9 mouse cellular contexts compared by ENCODE assay signal in the genomic region with DNA sequence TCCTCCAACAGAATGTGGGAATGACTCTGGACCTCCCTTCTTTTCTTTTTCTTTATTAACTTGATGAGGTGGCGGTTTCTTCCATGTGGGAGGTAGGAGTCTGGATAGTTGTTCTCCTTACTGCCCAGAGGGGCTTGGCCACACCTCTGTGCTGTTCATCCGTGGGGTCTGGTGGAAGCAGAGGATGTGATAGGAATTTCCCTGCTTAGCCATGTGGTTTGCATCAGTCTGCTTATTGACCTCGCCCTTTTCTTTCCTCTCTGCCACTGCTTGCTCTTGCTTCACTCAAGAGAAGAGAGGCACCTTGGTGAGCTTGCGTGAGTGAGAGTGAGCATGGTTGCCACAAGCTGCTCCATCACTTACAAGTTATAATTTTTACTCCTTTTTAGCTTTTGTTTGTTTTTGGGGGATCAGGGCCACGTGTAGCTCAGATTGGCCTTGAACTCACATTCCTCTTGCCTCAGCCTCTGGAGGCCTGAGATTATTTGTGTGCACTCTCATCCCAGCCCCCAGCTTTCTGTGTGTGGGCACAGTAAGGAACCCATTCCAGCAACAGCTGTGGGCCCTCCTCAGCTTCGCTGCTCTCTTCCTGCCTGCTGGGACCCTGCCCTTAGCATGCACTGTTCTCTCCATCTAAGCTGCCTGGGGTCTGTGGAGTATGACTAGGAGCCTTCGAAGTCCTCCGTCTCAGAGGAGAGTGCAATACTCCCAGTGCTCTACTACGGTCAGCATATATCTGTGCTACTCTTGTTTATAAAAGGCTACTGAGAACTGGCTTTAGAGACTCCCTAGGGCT. TPM values are rescaled to one million over a fixed set of nuclear protein-coding genes. Genes with fewer than 3 reads are reported as not detected.
A peak's percentile ranks its signal among the peaks of the same experiment; 100 is the strongest.
DNase-seq lines count a peak whose midpoint lies in the region; ATAC-seq and TF ChIP-seq lines count a peak whose summit lies in the region.
"Had no signal": no experiment of that assay in that cellular context is flagged by ENCODE, and none has a peak within 500 bp of the region (broad histone marks: within the 10 kb centered on the region; RNA-seq: fewer than 3 reads in every experiment).

No protein-coding gene starts in this region.

- H3K4me2 ChIP-seq in lung, embryonic 16.5 days (ENCODE audit: low read depth, low read length) = no peak overlapping the region
- H3K4me2 ChIP-seq in hindbrain, embryonic 15.5 days = no peak overlapping the region
- H3K4me2 ChIP-seq in stomach, postnatal 0 days (replicated peaks; ENCODE audit: low read depth) = no peak overlapping the region

- no peak for TF ChIP-seq EP300 in stomach, postnatal 0 days (optimal IDR thresholded peaks at IDR 0.05)

- H3K9me3 ChIP-seq in lung, embryonic 16.5 days (ENCODE audit: control insufficient read depth, low read length) = no peaks in the 10 kb centered on the region
- no peaks in the 10 kb centered on the region for H3K9me3 ChIP-seq in hindbrain, embryonic 15.5 days
- no peaks in the 10 kb centered on the region for H3K9me3 ChIP-seq in stomach, postnatal 0 days (ENCODE audit: control insufficient read depth, low read length)

- H3K36me3 ChIP-seq in lung, embryonic 16.5 days (ENCODE audit: control insufficient read depth, insufficient read depth, low read length) = no peaks in the 10 kb centered on the region
- no peaks in the 10 kb centered on the region for H3K36me3 ChIP-seq in hindbrain, embryonic 15.5 days
- H3K36me3 ChIP-seq in stomach, postnatal 0 days (ENCODE audit: control insufficient read depth, insufficient read depth, low read length) = no peaks in the 10 kb centered on the region

- DNase-seq in frontal cortex, postnatal 36 days (ENCODE audit: low spot score in 2 of 2) = no peak
- no peak for DNase-seq in lung, postnatal 14 days
- DNase-seq in stomach, postnatal 0 days (ENCODE audit: low spot score) = no peak
- no peak for DNase-seq in urinary bladder, adult 2 months (ENCODE audit: low spot score)
- DNase-seq in cerebellum, adult 9-11 months = no peak

- H3K27me3 ChIP-seq in lung, embryonic 16.5 days (ENCODE audit: control insufficient read depth, insufficient read depth, low read depth, low read length) = no peaks in the 10 kb centered on the region
- no peaks in the 10 kb centered on the region for H3K27me3 ChIP-seq in hindbrain, embryonic 15.5 days
- H3K27me3 ChIP-seq in stomach, postnatal 0 days (ENCODE audit: control insufficient read depth, insufficient read depth, low read length) = no peaks in the 10 kb centered on the region

- WGBS in lung, embryonic 16.5 days = 49% methylated on average over 9 of the region's 9 CpGs
- WGBS in hindbrain, embryonic 15.5 days = 61% methylated on average over 9 of the region's 9 CpGs
- WGBS in stomach, postnatal 0 days = 40% methylated on average over 9 of the region's 9 CpGs

- no peak overlapping the region for H3K4me3 ChIP-seq in lung, embryonic 16.5 days (ENCODE audit: low read length)
- no peak overlapping the region for H3K4me3 ChIP-seq in hindbrain, embryonic 15.5 days
- H3K4me3 ChIP-seq in stomach, postnatal 0 days (ENCODE audit: low read depth, low read length) = no peak overlapping the region
- H3K4me3 ChIP-seq: erythroblast, embryonic 14.5 days had no signal

- H3K27ac ChIP-seq in lung, embryonic 16.5 days (ENCODE audit: low read length) = no peak overlapping the region
- H3K27ac ChIP-seq in hindbrain, embryonic 15.5 days (replicated peaks) = peak overlapping the region; percentile 22; the same call in 1 of the 2 replicates
- peak overlapping the region; percentile 36; the same call in 1 of the 2 replicates for H3K27ac ChIP-seq in stomach, postnatal 0 days (replicated peaks)

- no peak for TF ChIP-seq CTCF in stomach, postnatal 0 days (IDR thresholded peaks at IDR 0.05; ENCODE audit: low read depth)

- peaks cover 53% of the 10 kb centered on the region for H3K4me1 ChIP-seq in lung, embryonic 16.5 days (replicated peaks; ENCODE audit: control insufficient read depth, insufficient read depth, low read length)
- H3K4me1 ChIP-seq in hindbrain, embryonic 15.5 days (replicated peaks) = peaks cover 40% of the 10 kb centered on the region
- peaks cover 7% of the 10 kb centered on the region; the same call in 1 of the 2 replicates for H3K4me1 ChIP-seq in stomach, postnatal 0 days (replicated peaks; ENCODE audit: control insufficient read depth, insufficient read depth)

- H3K9ac ChIP-seq in lung, embryonic 16.5 days (ENCODE audit: low read length) = no peak overlapping the region
- no peak overlapping the region for H3K9ac ChIP-seq in hindbrain, embryonic 15.5 days
- no peak overlapping the region for H3K9ac ChIP-seq in stomach, postnatal 0 days (ENCODE audit: low read length)

- peak; percentile 18; the same call in 1 of the 2 replicates for ATAC-seq in frontal cortex, adult (ENCODE audit: low TSS enrichment)
- ATAC-seq in lung, embryonic 16.5 days (ENCODE audit: low read depth) = peak; percentile 39; the same call in 1 of the 2 replicates
- ATAC-seq in hindbrain, embryonic 15.5 days (ENCODE audit: low FRiP score, low read depth) = no peak
- ATAC-seq in stomach, postnatal 0 days (ENCODE audit: low FRiP score, low TSS enrichment) = no peak

RNA-seq across cellular contexts. Expression of gene Sept11, which starts 31.0 kb away (rescaled TPM):
- 142 and 157 TPM in 2 replicates for polyA plus RNA-seq in lung, embryonic 16.5 days (2015; fragmentation: Nextera tagmentation; extraction: Ambion mirVana)
- polyA plus RNA-seq in hindbrain, embryonic 15.5 days (2015; fragmentation: Nextera tagmentation; extraction: Ambion mirVana) = 148 and 151 TPM in 2 replicates
- 37.9 and 42.5 TPM in 2 replicates for polyA plus RNA-seq in stomach, postnatal 0 days (2015; fragmentation: Nextera tagmentation; extraction: Ambion mirVana)
- 27.9 and 30.9 TPM in 2 replicates for polyA plus RNA-seq in urinary bladder, adult 2 months (2012; rRNA removed)

Comparison
In these comparisons a context has a peak if more than half of its experiments do, and no peak if none do; other contexts are left out.
1. ATAC-seq: peak in frontal cortex, adult (single experiment) and lung, embryonic 16.5 days (single experiment); none in hindbrain, embryonic 15.5 days (single experiment) and stomach, postnatal 0 days (single experiment).